ENCODE assay signal across 9 mouse cellular contexts in genomic region chr19:55953207-55953606, GRCm38 (mm10).
DNase-seq lines count a peak whose midpoint lies in the region; ATAC-seq and TF ChIP-seq lines count a peak whose summit lies in the region.
"Had no signal": no experiment of that assay in that cellular context is flagged by ENCODE, and none has a peak within 500 bp of the region (broad histone marks: within the 10 kb centered on the region; RNA-seq: fewer than 3 reads in every experiment).

No protein-coding gene starts in this region.

- 74% methylated on average over 3 of the region's 3 CpGs for WGBS in heart, embryonic 11.5 days (ENCODE audit: insufficient replicate concordance)
- 17% methylated on average over 3 of the region's 3 CpGs for WGBS in forebrain, postnatal 0 days
- 52% methylated on average over 3 of the region's 3 CpGs for WGBS in hindbrain, embryonic 15.5 days
- WGBS in midbrain, embryonic 14.5 days = 44% methylated on average over 3 of the region's 3 CpGs

- H3K4me1 ChIP-seq in heart, embryonic 11.5 days (ENCODE audit: control insufficient read depth, insufficient read depth, low read length) = no peaks in the 10 kb centered on the region
- H3K4me1 ChIP-seq in forebrain, postnatal 0 days (ENCODE audit: insufficient read depth) = no peaks in the 10 kb centered on the region
- 0 out of 2 replicates have a peak, but pooled peaks cover 11% of the 10 kb centered on the region for H3K4me1 ChIP-seq in hindbrain, embryonic 15.5 days (replicated peaks)
- H3K4me1 ChIP-seq in midbrain, embryonic 14.5 days (ENCODE audit: control insufficient read depth, insufficient read depth, low read length) = peaks cover 7% of the 10 kb centered on the region

- no peaks in the 10 kb centered on the region for H3K9me3 ChIP-seq in heart, embryonic 11.5 days (replicated peaks; ENCODE audit: control insufficient read depth, low read length)
- no peaks in the 10 kb centered on the region for H3K9me3 ChIP-seq in forebrain, postnatal 0 days (ENCODE audit: low read length)
- H3K9me3 ChIP-seq in hindbrain, embryonic 15.5 days = no peaks in the 10 kb centered on the region
- H3K9me3 ChIP-seq in midbrain, embryonic 14.5 days (ENCODE audit: control insufficient read depth, low read length) = no peaks in the 10 kb centered on the region

- no peaks in the 10 kb centered on the region for H3K36me3 ChIP-seq in heart, embryonic 11.5 days (ENCODE audit: control insufficient read depth, insufficient read depth, low read length)
- H3K36me3 ChIP-seq in forebrain, postnatal 0 days (ENCODE audit: insufficient read depth) = no peaks in the 10 kb centered on the region
- no peaks in the 10 kb centered on the region for H3K36me3 ChIP-seq in hindbrain, embryonic 15.5 days
- no peaks in the 10 kb centered on the region for H3K36me3 ChIP-seq in midbrain, embryonic 14.5 days (ENCODE audit: control insufficient read depth, insufficient read depth, low read length)

- H3K9ac ChIP-seq in heart, embryonic 11.5 days (ENCODE audit: low read depth, low read length) = no peak overlapping the region
- 0 out of 2 replicates have a peak overlapping the region, but pooled peaks have one; percentile 2 for H3K9ac ChIP-seq in forebrain, postnatal 0 days
- no peak overlapping the region for H3K9ac ChIP-seq in hindbrain, embryonic 15.5 days
- H3K9ac ChIP-seq in midbrain, embryonic 14.5 days (replicated peaks; ENCODE audit: low read length) = no peak overlapping the region
- H3K9ac ChIP-seq: liver, embryonic 14.5 days had no signal

- no peak overlapping the region for H3K4me2 ChIP-seq in heart, embryonic 11.5 days
- H3K4me2 ChIP-seq in forebrain, postnatal 0 days (ENCODE audit: low read depth) = no peak overlapping the region
- H3K4me2 ChIP-seq in hindbrain, embryonic 15.5 days = no peak overlapping the region
- no peak overlapping the region for H3K4me2 ChIP-seq in midbrain, embryonic 14.5 days (ENCODE audit: low read length)

- TF ChIP-seq CTCF in forebrain, postnatal 0 days (IDR thresholded peaks at IDR 0.05; ENCODE audit: low read depth) = no peak

- ATAC-seq in heart, embryonic 11.5 days (replicated peaks; ENCODE audit: insufficient number of reproducible peaks, low FRiP score, low TSS enrichment) = no peak
- peak; percentile 68 for ATAC-seq in forebrain, postnatal 0 days
- ATAC-seq in hindbrain, embryonic 15.5 days (ENCODE audit: low FRiP score, low read depth) = peak; percentile 86
- peak; percentile 31; the same call in 1 of the 2 replicates for ATAC-seq in midbrain, embryonic 14.5 days (ENCODE audit: low FRiP score, low TSS enrichment)

- DNase-seq in heart, adult 11 months = peak; percentile 93
- DNase-seq in adrenal gland, postnatal 25 days = peak; percentile 55
- peak; percentile 60 for DNase-seq in forebrain, postnatal 0 days
- DNase-seq in midbrain, embryonic 14.5 days = peak; percentile 72
- DNase-seq in thymus, postnatal 14 days = no peak
- no peak for DNase-seq in urinary bladder, postnatal 4 days (ENCODE audit: low spot score in 2 of 2)

- H3K4me3 ChIP-seq in heart, embryonic 11.5 days (ENCODE audit: low read depth, low read length) = no peak overlapping the region
- H3K4me3 ChIP-seq in forebrain, postnatal 0 days (ENCODE audit: low read depth, low read length) = no peak overlapping the region
- no peak overlapping the region for H3K4me3 ChIP-seq in hindbrain, embryonic 15.5 days
- H3K4me3 ChIP-seq in midbrain, embryonic 14.5 days (replicated peaks; ENCODE audit: low read depth, low read length) = no peak overlapping the region

- H3K27me3 ChIP-seq in heart, embryonic 11.5 days (ENCODE audit: control insufficient read depth, insufficient read depth, low read length) = no peaks in the 10 kb centered on the region
- H3K27me3 ChIP-seq in forebrain, postnatal 0 days (ENCODE audit: insufficient read depth, low read length) = no peaks in the 10 kb centered on the region
- no peaks in the 10 kb centered on the region for H3K27me3 ChIP-seq in hindbrain, embryonic 15.5 days
- no peaks in the 10 kb centered on the region for H3K27me3 ChIP-seq in midbrain, embryonic 14.5 days (ENCODE audit: control insufficient read depth, insufficient read depth, low read length)

- no peak overlapping the region for H3K27ac ChIP-seq in heart, embryonic 11.5 days (ENCODE audit: low read depth, low read length)
- H3K27ac ChIP-seq in forebrain, postnatal 0 days (ENCODE audit: low read depth, low read length) = no peak overlapping the region
- H3K27ac ChIP-seq in hindbrain, embryonic 15.5 days (replicated peaks) = no peak overlapping the region
- H3K27ac ChIP-seq in midbrain, embryonic 14.5 days (replicated peaks; ENCODE audit: low read depth, low read length) = no peak overlapping the region
- H3K27ac ChIP-seq: liver, embryonic 14.5 days had no signal

Comparison
In these comparisons a context has a peak if more than half of its experiments do, and no peak if none do; other contexts are left out.
1. DNase-seq: peak in heart, adult 11 months (single experiment), adrenal gland, postnatal 25 days (single experiment), forebrain, postnatal 0 days (single experiment) and midbrain, embryonic 14.5 days (single experiment); none in thymus, postnatal 14 days (single experiment) and urinary bladder, postnatal 4 days (0 of 2).